Mouse (Mus musculus): Measurements from ENCODE around the gene Nphs2.

DNA sequence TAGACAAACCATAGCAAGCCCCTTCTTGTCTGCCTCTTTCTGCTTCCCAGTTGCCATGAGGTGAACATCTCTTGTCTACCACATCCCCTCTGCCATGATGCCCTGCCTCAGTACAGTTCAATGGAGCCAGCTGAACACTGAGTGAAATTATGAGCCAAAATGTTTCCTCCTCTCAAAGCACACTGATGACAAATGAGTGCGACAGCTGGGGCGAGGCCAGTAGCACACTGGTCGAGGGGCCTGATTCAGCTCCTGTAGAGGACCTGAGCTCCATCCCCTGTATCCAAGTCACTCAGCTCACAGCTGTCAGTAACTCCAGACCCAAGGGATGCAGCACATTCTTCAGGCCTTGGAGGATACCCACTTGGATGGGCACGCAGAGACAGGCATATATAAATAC lies 35.1 kb downstream of the Nphs2 start:
- TF ChIP-seq POLR2A (IDR thresholded peaks at IDR 0.05; ENCODE audit: extremely low read depth, insufficient read depth, low read length) (no peak), CTCF (IDR thresholded peaks at IDR 0.05; ENCODE audit: low read depth, low read length) (no peak)

All from liver, adult 2 months (tissue).